Mouse (Mus musculus) liver, embryonic 14.5 days (tissue): Measurements from ENCODE around the gene Zfp628. TPM values are rescaled to one million over a fixed set of nuclear protein-coding genes. Genes with fewer than 3 reads are reported as not detected.

ENCODE experiments used
- ATAC-seq: fragments of 200-750 bp; cut with Nextera tagmentation; 2 replicates; pipeline ENCODE4 v1.8.0; 2017; ENCODE audit warnings: moderate number of reproducible peaks, mild to moderate bottlenecking, moderate library complexity; ENCODE audit not compliant: insufficient read depth
- DNase-seq, 3 experiments: peaks; one replicate each; pipeline ENCODE4 v3.0.0-alpha.2; 2012 to 2013; ENCODE audit warnings: low read depth in 3 of 3, low spot score in 3 of 3
- H3K27ac ChIP-seq: fragments of 300-500 bp; sonication (generic); 2 replicates; pipeline ENCODE4 v1.5.1; 2014; ENCODE audit warnings: moderate library complexity, mild to moderate bottlenecking, control low read depth, inconsistent platforms
- H3K27me3 ChIP-seq: fragments of 300-500 bp; sonication (generic); 2 replicates; pipeline ENCODE4 v1.6.1; 2014; ENCODE audit warnings: mild to moderate bottlenecking, low read length, moderate library complexity; ENCODE audit not compliant: control insufficient read depth, insufficient read depth
- H3K36me3 ChIP-seq: fragments of 300-500 bp; sonication (generic); replicated peaks from 2 replicates; pipeline ENCODE4 v1.6.1; 2014; ENCODE audit warnings: low read depth; ENCODE audit not compliant: control insufficient read depth, insufficient read depth
- H3K4me1 ChIP-seq, 2 experiments: fragments of 200-500 bp in 1 of 2; fragments of 300-500 bp in 1 of 2; sonication (generic) in 1 of 2; replicated peaks; 2 replicates each; pipeline ENCODE4 v1.6.1; 2012 to 2014; ENCODE audit warnings: antibody characterized with exemption in 1 of 2, inconsistent platforms in 1 of 2, low read length in 1 of 2; ENCODE audit not compliant: control insufficient read depth in 2 of 2, insufficient read depth in 2 of 2
- H3K4me2 ChIP-seq: fragments of 300-500 bp; sonication (generic); 2 replicates; pipeline ENCODE4 v1.6.1; 2014; ENCODE audit warnings: low read depth, mild to moderate bottlenecking, control low read depth, moderate library complexity
- H3K4me3 ChIP-seq, 2 experiments: fragments of 200-500 bp in 1 of 2; fragments of 300-500 bp in 1 of 2; sonication (generic) in 1 of 2; 2 replicates each; pipeline ENCODE4 v1.5.1; 2012 to 2014; ENCODE audit warnings: low read depth in 2 of 2, low read length in 2 of 2, mild to moderate bottlenecking in 2 of 2, control low read depth in 1 of 2, inconsistent platforms in 1 of 2, moderate library complexity in 1 of 2; ENCODE audit not compliant: insufficient read depth in 1 of 2
- H3K9ac ChIP-seq: fragments of 300-500 bp; sonication (generic); replicated peaks from 2 replicates; pipeline ENCODE4 v1.6.1; 2014; ENCODE audit warnings: mild to moderate bottlenecking, control low read depth, moderate library complexity
- H3K9me3 ChIP-seq: fragments of 300-500 bp; sonication (generic); 2 replicates; pipeline ENCODE4 v1.6.1; 2016; ENCODE audit warnings: low read length, mixed read lengths; ENCODE audit not compliant: control insufficient read depth
- CTCF ChIP-seq: IDR thresholded peaks from 2 replicates; pipeline ENCODE4 v1.5.1; 2016; ENCODE audit warnings: antibody characterized with exemption, low read depth, control low read depth
- EP300 ChIP-seq: IDR thresholded peaks from 2 replicates; pipeline ENCODE4 v1.6.1; 2016; ENCODE audit warnings: antibody characterized with exemption, low read depth
- WGBS: fragments of 180-500 bp; shearing (Covaris S2); extraction: QIAGEN DNeasy Blood & Tissue Kit; methylation state at CpG from one replicate; pipeline ENCODE4 v1.1.7; 2014; ENCODE audit not compliant: insufficient replicate concordance; 5-methylcytosine and 5-hydroxymethylcytosine counted together
- polyA plus RNA-seq, 2 experiments: library from polyadenylated mRNA; depleted of rRNA in 1 of 2; stranded (reverse) in 1 of 2; unstranded in 1 of 2; fragments of >200 nt; fragmentation: Nextera tagmentation in 1 of 2; extraction: Ambion mirVana in 1 of 2; gene quantifications; 2 replicates each; pipeline versions ENCODE4 v1.2.1 to v1.2.3; 2012 to 2014

Gene Zfp628
- polyA plus RNA-seq, 2 experiments: 1.5 to 2.9 TPM

GRCm38 (mm10) chr7:4917494-4917893 lies 2.5 kb downstream of the Zfp628 start:
- H3K27me3 ChIP-seq: peaks cover under 1% of the 10 kb centered on the region; the same call in 1 of the 2 replicates
- no peak overlapping the region for H3K4me3 ChIP-seq
- no peak overlapping the region for H3K4me2 ChIP-seq
- H3K36me3 ChIP-seq: peaks cover 16% of the 10 kb centered on the region
- no peak overlapping the region for H3K27ac ChIP-seq
- H3K9ac ChIP-seq: no peak overlapping the region
- H3K4me1 ChIP-seq: peaks cover 8 to 14% of the 10 kb centered on the region in 2 experiments
- WGBS: 85% methylated on average over 2 of the region's 2 CpGs
- no peaks in the 10 kb centered on the region for H3K9me3 ChIP-seq
- TF ChIP-seq EP300 (no peak), CTCF (no peak)
- DNase-seq: no peak
- no peak for ATAC-seq

GRCm38 (mm10) chr7:4918681-4919080 lies 3.7 kb downstream of the Zfp628 start:
- no peak overlapping the region for H3K4me3 ChIP-seq
- no peaks in the 10 kb centered on the region for H3K9me3 ChIP-seq
- H3K9ac ChIP-seq: no peak overlapping the region
- no peak for DNase-seq
- H3K27me3 ChIP-seq: peaks cover 12% of the 10 kb centered on the region
- peaks cover 8 to 14% of the 10 kb centered on the region in 2 experiments for H3K4me1 ChIP-seq
- no peak for ATAC-seq
- WGBS: 87% methylated on average over 15 of the region's 15 CpGs
- TF ChIP-seq CTCF (no peak), EP300 (no peak)
- no peak overlapping the region for H3K4me2 ChIP-seq
- H3K27ac ChIP-seq: no peak overlapping the region
- H3K36me3 ChIP-seq: peaks cover 16% of the 10 kb centered on the region

- peaks cover 8 to 14% of the 10 kb centered on the region in 2 experiments for H3K4me1 ChIP-seq
- H3K4me3 ChIP-seq: no peak overlapping the region
- 91% methylated on average over 21 of the region's 21 CpGs for WGBS
- DNase-seq (no peak), ATAC-seq (no peak)
- H3K9ac ChIP-seq: no peak overlapping the region
- H3K9me3 ChIP-seq: no peaks in the 10 kb centered on the region
- H3K27ac ChIP-seq: no peak overlapping the region
- H3K36me3 ChIP-seq: peaks cover 16% of the 10 kb centered on the region
- H3K27me3 ChIP-seq: peaks cover 16% of the 10 kb centered on the region
- TF ChIP-seq EP300 (no peak), CTCF (no peak)
- no peak overlapping the region for H3K4me2 ChIP-seq
Observed at GRCm38 (mm10) chr7:4919096-4919495, 4.1 kb downstream of the Zfp628 start.

GRCm38 (mm10) chr7:4919971-4920370 lies 5.0 kb downstream of the Zfp628 start:
- H3K4me1 ChIP-seq: peaks cover 5 to 10% of the 10 kb centered on the region in 2 experiments
- H3K4me2 ChIP-seq: no peak overlapping the region
- H3K27ac ChIP-seq: no peak overlapping the region
- no peak for DNase-seq
- no peak overlapping the region for H3K9ac ChIP-seq
- WGBS: 87% methylated on average over 21 of the region's 21 CpGs
- H3K9me3 ChIP-seq: no peaks in the 10 kb centered on the region
- no peak for ATAC-seq
- TF ChIP-seq EP300 (no peak), CTCF (no peak)
- no peak overlapping the region for H3K4me3 ChIP-seq
- peaks cover 16% of the 10 kb centered on the region for H3K36me3 ChIP-seq
- H3K27me3 ChIP-seq: peaks cover 22% of the 10 kb centered on the region

GRCm38 (mm10) chr7:4920496-4920895 lies 5.5 kb downstream of the Zfp628 start:
- Histone ChIP-seq H3K4me2 (no peak overlapping the region), H3K4me1 (peaks cover 5 to 10% of the 10 kb centered on the region in 2 experiments), H3K27ac (no peak overlapping the region), H3K9ac (no peak overlapping the region), H3K4me3 (no peak overlapping the region), H3K27me3 (peaks cover 22% of the 10 kb centered on the region), H3K36me3 (peaks cover 16% of the 10 kb centered on the region), H3K9me3 (no peaks in the 10 kb centered on the region)
- 89% methylated on average over 17 of the region's 19 CpGs for WGBS
- no peak for TF ChIP-seq CTCF
- no peak for ATAC-seq
- no peak for DNase-seq
